Mouse (Mus musculus) natural killer cell, adult 2 months (primary cell): Measurements from ENCODE around the gene Csrp2.

Experiments used
- DNase-seq, 2 experiments: peaks; one replicate each; pipeline ENCODE4 v3.0.0; 2022; ENCODE audit warnings: low spot score in 2 of 2

Gene Csrp2

DNA sequence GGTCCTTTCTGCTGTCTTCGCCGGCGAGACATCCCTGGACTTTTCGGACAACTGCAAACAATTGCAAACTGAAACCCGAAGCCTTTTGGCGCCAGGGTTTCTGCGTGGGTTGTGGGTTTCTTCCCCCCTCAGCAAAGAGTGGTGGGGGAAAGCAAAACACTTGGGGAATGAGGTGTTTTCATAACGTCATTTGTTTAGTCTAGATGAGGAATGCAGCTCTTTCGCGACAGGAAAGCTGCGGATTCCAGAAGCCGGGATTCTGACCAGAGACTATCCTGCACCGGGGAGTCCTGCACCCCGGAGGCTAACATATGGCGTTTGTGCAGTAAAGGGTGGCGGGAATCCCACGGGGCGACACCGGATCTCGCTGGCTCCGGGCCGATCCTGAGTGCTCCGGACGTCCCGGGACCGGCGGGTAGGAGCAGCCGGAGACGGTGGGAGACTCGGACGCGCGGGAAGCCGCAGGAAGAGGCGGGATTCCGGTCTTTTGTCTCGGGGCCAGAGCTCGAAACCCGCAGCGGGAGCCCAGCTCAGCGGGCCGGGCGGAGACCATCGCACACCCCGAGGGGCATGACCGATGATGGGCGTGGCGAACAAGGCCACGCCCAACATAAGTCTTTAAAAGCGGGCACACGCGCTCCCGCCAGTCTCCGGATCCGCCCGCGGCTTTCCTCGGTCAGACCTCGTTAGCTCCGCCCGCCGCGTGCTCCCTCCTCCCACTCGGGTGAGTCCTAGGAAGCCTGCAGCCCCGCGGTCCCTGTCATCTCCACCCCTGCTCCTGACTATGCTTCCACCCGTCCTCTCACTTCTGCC lies at the start of gene Csrp2:
TSS of gene Csrp2 (plus strand) at position 259 of the 813 bp plus-strand sequence.
- DNase-seq: peak; percentile 38 to 66

DNA sequence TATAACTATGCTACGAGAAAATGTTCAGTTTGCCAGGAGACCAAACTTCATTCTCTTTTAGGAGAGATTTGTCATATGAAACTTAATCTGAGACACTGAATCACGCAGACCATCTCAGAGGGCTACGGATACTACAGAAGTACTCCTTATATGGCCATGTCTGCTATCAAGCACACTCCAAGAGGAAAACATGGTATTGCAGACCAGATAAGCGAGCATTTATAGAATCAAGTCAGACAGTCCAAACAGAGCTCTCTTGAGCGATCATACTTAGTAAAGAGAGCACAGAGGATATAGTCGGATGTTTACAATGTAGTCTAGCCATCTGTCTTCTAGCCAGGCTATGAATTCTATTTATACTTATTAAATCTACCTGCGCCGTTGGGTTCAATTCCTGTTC lies 44.7 kb upstream of the Csrp2 start:
- DNase-seq: no peak

DNA sequence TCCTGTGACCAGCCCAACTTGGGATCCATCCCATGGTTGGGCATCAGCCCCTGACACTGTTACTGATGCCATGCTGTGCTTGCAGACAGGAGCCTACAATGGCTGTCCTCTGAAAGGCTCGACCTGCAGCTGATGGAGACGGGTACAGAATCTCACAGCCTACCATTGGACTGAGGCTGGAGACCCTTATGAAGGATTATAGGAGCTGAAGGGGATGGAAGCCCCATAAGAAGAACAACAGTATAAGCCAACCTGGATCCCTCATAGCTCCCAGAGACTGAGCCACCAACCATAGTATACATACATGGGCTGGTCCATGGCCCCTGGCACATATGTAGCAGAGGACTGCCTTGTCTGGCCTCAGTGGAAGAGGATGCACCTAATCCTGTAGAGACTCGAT lies 42.6 kb upstream of the Csrp2 start:
- no peak for DNase-seq

DNA sequence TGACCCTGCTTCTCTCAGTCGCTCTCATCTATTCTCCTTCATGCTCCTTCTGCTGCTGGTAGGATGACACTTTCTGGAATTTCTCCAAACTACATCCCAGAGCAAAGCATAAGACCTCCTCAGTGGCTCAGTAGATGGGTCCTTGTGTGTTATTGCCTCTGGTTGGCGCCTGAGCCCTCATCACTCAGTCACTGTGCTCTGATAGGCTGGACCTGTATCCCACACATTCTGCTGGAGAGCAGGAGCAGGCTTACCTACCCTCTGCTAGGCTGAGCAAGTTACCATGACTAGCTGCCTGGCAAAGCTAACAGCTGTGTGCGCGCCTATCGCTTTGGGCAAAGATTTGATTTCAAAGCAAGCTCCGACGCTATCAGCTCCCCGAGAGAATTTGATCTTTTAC lies 41.7 kb upstream of the Csrp2 start:
- DNase-seq: no peak

DNA sequence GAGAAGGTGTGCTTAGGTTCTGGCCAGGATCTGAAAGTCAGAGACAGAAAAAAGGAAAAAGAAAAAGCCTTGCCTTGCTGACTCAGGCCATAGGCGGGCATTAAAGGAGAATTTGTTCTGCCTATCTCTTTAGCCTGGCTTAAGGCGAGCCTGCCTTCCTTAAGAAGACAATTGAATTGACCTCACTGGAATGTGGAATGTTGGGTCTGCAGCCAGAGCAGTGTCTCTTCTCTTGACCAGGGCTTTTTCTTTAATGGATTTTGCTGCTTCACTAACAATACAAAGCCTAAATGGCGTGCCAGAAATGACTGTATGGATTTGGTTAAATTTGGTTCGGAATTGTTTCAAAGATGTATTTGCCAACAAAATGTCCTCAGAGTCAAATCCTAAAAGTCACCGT lies 40.9 kb upstream of the Csrp2 start:
- no peak for DNase-seq

DNA sequence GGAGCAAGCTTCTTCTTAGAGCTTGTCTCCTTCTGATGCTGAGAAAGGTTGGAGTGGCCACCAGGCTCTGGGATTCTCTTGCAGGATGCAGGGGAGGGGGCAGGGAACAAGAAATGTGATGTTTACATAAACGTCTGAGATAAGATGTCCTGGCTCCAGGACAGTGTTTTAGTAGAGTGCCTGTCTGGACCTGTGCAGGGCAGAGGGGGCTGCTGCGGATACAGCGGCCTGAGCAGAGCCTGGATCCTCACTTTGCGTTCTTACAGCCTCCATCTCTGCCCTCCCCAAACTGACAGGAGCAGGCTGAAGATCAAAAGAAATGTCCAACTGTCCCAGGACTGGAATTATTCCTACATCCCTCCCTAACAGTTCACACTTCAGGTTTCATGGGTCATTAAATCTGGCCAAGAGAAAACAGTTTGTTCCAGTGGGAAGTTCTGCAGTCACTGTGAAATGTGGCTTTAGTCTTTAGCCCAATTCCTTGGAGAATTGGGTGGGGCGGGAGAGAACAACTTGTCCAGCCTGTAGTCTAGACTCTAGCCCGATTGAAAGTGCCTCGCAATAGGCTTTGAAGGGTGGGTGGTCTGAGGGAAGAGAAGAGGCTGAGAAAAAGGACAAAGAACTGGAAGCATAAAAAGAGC lies 40.0 kb upstream of the Csrp2 start:
- DNase-seq: no peak

DNA sequence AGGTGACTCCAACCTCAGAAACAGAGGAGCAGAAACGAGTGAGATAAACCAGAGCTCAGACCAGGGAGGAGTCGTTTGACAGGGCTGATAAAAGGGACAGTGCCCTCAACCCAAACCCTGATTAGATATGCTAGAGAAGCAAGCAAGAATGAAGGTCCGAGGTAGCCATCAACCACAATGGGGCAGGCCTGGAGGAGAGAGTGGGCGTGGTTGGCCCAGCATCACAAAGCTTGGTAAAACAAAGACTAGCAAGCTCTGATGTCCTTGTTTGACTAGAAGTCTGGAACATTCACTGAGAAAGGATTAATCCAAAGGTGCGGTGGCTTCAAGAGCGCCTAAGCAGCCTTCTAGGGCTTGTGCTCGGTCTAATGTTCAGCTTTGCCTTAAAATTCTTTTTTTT lies 38.2 kb upstream of the Csrp2 start:
- no peak for DNase-seq

DNA sequence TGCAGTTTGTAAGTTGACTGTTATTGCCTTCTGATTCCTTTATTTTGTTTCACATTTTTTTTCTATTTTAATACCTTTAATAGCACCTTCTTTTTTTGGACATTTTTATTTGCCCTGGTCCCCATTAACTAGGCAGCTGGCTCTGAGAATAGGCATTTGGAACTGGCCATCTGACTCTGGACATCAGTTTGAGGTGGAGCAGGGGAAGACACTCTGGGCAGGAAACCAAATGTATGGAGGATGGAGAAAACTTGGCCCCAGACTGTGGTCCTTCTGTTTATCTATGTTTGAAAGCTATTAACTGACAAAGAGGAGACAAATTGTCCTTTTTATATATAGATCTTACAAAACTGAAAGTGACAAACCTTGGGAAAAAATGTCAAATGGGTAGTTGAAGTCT lies 36.9 kb upstream of the Csrp2 start:
- no peak for DNase-seq

DNA sequence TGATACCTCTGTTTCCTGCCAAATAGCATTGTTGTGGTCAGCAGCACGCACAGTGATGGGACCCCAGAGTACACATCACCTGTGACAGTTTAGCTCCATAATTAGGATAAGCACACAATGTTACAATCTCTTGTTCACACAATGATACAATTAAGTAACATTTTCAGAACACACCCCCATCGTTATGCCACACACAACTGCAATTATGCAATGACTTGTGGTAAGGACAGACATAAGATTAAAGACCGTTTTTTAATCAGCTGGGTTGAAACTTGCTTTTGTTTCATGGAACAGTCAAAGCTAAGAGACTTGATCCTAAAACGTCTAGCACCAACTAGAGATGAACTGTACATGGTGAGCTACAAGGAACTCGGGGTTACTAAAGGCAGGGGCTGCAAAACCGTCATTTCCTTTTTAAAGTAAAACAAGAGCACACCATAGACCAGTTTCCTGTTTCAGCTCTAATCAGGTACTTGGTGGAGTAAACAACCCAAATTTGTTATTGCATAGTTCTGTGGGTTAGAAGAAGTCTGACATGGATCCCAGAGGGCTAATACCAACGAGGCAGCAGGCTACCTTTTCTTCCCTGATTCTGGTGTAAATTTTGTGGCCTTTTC lies 28.8 kb upstream of the Csrp2 start:
- DNase-seq: peak in 1 of 2 experiments; percentile 15

DNA sequence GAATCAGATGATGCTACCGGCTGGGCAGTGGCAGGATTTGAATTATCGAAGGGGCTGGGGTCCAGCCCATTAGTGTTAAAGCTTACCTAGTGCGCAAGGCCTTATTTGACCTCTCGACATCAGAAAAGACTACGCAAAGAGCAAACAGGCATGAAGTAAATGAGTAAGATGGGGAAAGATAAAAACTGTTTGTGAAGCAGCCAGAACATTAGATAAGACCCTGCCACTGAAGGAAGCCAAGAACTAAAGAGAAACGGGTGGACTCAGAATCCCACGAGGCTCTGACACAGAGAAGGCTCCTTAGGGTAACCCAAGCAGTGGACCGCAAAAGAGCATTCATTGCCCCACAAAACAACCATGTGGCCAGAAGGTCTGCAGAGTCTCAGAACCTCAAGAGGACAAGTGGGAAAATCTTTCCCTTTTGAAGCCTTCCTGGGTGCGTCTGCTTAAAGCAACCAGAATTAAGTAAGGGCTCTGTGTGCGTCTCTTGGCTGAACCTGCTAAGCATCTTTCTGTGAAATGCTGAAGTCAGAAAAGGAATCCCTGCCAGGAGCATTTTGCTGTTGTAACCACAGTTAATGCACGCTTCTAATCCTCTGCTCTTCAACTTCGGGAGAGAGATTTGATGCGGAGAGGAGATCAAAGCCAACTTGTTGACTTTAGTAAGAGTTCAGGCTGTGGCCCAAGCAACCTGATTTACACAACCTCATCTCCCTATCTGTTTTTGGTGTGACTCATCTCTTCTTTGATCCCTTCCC lies 19.7 kb upstream of the Csrp2 start:
- DNase-seq: no peak

DNA sequence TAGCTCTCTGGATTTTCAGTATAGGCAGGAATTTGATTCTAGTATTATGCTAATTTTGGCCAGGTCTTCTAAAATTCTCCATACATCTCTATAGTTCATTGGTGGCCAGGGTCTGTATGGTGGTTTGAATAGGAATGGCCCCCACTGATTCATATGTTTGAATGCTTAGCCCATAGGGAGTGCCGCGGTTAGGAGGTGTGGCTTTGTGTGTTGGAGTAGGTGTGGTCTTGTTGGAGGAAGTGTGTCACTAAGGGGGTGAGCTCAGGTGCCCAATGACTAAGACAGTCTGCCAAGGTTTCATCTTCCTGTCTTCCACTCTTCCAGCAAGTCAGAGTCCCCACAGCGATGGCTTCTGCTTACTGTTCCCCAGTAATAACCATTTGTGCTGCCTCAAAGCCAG lies 15.7 kb upstream of the Csrp2 start:
- DNase-seq: no peak

DNA sequence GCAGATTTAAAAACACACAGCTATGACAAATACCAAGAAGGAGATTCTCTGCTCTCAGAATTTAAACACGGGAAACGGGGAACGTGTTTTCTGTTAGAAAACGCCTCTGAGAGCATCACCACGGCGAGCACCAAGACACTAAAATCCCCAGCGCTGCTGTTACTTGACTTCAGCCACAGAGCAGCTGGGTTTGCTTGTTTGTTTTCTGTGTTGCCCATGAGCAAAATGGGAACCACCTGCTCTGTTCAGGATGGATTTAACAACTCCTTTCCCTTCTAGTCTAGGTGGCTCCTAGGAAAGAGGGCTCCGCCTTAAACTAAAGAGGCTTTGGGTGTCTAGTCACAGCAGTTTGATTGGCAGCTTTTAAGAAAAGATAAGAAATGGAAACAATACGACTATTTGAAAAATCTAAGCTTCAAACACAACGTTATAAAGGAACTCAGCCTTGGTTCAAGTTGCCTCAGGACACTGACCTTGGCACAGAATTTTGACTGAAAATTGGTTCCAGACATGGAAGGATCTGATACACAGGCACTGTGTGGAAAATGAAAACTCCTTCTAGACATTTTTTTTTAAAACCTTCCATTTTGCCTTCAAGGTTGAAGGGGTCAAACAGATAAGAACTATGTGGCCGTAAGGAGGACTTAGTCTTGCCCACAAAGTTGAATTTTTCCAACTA lies 2.8 kb upstream of the Csrp2 start:
- no peak for DNase-seq

DNA sequence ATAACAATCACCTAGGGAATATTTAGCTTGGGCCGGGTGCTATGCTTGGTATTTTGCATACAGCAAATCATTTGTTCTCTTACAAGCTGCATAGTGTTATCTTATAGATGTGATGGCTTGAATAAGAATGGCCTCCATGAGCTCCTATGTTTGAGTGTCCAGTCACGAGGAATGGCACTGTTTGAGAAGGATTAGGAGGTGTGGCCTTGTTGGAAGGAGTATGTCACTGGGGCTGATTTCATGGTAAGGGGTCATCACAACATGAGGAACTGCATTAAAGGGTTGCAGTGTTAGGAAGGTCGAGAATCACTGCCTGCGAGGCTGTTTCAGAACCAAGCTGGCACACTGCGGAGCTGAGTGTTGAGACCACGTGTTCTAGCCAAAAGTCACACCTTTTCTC lies 2.1 kb upstream of the Csrp2 start:
- DNase-seq: no peak

DNA sequence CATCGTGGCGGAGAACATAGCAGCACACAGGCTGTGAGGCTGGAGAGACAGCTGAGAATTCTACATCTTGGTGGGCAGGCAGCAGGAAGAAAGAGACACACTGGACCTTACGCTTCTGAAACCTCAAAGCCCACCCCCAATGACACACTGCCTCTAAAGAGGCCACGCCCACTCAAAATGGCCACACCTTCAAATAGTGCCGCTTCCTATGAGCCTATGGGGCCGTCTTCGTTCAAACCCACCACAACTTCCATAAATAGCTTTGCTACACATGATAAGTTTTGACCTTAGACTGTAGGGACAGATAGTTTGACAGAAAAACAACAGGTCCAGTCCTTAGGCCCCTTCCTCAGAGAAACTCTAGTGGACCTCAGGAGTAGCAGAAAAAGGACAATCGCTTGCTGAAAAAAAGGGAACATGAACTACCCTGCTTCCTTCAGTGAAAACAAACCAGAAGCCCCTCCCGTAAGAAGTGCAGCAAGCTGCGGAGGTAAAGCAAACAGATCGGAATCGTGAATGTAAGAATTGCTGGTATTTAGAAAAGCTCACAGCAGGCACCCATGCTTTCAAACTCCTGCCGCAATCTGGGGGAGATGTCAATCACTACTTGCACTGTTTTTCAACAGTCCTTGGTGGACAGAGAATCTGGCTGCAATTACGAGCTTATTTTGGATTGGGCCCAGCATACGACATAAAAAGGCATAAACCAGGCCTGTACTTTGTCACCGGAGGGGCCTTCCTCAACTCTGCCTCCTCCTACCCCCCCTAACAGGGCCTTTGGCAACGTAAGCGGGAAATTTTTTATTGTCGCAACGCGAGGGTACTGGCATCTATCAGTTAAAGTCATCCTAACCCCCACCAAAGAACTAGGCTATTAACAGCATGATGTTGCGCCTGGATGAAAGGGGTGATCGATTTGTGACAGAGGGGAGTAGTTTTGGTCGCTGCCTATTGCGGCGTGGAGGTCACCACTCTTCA lies 886 bp upstream of the Csrp2 start:
- peak; percentile 5 to 54 for DNase-seq

DNA sequence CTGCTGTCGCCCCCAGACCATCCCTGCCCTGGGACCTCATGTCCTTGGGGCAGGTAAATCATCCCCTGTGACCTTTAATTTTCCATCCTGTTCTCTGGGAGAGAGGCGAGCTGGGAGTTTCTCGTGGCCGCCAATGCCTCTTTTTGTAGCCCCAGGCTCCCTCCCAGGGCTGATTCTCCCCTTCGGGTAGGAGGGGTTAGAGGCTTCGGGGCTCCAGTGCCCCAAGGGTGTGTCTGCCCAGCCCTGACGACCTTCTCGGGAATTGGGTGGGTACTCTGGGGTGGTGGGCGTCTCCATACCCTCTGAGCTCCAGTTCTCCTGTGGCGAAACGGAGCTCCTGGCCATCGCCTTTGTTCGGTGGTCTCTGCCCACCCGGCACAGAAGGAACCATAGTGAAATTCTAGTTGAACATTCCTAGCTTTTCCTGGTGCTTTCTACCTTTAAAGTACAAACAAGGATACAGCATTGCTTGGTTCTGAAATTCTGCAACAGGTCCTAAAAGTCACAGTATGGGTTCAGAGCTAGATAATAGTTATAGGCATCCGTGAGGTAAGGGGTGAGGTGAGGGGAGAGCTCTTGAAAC lies 870 bp downstream of the Csrp2 start:
- DNase-seq: no peak

DNA sequence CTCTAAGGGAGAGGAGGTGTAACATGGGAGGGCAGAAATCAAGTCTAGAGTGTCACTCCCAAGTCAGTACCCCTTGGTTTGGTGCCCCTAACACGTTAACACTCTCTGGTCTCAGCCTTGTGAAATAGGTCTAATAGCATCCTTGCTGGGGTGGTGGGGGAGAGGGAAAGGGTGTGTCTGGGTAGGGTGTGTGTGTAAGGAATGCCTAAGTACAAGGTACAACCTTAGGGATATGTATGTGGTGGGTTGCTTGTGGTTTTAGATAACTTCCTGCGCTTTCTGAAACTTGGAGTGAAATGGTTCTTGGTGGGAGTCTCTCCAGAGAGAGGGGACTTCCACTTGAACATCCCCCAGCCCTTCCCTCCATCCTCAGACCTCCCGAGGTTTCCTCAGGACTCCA lies 2.3 kb downstream of the Csrp2 start:
- DNase-seq: no peak

DNA sequence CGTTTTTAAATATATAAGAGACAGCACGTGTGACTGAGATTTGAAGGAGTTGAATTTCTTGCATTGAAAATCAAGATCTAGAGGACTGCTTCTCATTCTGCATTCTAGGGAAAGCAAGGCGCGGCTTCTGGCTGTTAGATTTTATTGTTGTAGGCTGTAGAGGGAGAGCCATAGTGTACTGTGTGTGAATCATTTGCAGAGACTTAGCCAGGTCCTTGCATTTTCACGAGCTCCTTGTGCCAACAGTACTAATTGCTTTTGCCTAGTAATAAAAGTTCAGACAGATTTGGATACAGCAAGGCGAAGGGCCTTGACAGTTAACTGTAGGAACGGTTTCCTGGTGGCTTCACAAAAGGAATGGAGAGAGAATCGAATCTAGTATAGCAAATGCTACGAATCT lies 3.0 kb downstream of the Csrp2 start:
- DNase-seq: no peak

DNA sequence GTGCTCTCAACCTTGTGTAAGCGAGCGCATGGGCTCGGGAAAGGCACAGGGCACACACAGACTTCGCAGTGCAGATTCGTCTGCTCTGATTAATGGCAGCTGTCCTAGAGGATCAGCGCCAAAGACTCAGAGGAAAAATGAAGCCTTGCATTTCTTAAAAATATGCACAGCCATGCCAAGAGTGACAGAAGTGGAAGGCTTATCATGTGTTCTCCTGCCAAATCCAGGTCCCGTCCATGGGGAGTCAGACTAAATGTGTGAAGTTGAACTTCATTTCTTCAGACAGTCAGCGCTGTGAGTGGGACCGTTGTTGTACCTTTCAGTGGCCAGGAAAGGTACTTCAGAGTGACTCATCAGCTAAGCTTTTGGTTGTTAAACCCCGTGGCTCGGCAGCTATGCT lies 7.9 kb downstream of the Csrp2 start:
- DNase-seq: no peak

DNA sequence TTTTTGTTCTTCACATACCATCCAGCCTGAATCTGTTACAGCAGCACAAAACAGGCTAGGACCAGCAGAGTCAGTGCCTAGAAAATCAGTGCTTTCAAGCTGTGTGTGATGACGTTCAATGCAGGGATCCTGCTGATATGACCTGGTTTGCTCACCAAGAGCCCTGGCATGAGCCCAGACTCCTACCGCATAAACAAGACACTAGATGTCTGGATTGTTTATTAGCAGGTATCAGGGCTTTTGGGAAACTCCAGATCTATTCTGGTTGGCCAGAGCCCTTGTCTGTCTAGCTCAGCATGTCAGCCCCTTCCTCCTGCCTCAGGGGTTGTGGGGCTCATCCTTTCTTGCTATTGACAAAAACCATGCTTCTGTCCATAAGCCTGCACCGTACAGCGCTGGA lies 10.2 kb downstream of the Csrp2 start:
- DNase-seq: no peak
